Mouse (Mus musculus) spleen, adult 10 weeks (tissue): Measurements from ENCODE around the gene Wdtc1. TPM values are rescaled to one million over a fixed set of nuclear protein-coding genes. Genes with fewer than 3 reads are reported as not detected.

Source experiments
- polyA plus RNA-seq: library from polyadenylated mRNA; stranded (reverse); fragments of 350-450 nt; fragmentation: Illumina TruSeq; extraction: RNeasy Lipid Tissue Mini Kit (QIAGEN cat#74804); gene quantifications from one replicate; pipeline ENCODE4 v1.2.3, GENCODE M21; 2015; ENCODE audit warnings: low replicate concordance; ENCODE audit not compliant: insufficient read depth

Wdtc1 gene
- 8.3 TPM for polyA plus RNA-seq

DNA sequence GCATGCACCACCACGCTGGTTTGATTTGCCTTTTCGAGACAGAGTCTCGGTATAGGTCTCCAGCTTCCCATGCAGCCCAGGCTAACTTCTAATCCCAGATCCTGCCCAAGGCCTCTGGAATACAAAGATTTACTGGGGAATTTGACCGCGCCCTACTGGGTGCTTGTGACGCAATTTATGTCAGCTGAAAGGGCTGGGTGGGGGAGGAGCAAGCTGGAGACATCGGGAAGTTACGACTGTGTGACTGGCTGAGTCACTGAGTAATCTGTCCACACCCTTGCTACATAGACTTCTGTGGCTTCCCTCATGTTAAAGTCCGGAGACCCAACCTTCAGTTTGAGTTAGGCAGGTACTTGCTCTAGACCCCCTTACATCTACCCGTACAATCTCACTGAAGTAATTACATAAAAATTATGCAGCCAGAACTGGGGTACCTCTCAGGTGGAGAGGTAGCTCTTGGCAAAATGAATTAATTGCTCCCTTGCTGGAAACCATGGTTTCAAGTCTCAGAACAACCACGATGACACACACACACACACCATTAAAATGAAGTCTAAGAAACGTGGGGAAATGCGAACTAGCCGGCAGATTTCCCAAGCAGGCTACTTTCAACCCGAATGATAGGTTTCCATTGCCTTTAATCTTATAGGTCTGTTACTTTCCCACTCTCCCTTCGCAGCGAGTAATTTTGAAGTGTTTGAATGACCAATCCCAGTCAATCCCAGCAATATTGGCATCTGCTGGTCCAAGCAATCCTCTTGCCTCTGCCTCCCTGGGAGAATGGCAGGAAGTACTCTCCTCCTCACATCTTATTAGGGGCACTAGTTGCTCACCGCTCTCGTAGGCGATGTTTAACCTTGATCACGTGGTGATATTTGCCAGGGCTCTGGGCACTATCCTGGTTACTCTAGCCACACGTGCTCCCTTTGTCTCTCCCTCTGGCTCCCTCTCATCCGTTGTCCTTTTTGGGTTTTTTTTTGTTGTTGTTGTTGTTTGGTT lies at the start of gene Wdtc1:
Gene Wdtc1 (minus strand): TSS at position 115 of the 999 bp plus-strand sequence.

DNA sequence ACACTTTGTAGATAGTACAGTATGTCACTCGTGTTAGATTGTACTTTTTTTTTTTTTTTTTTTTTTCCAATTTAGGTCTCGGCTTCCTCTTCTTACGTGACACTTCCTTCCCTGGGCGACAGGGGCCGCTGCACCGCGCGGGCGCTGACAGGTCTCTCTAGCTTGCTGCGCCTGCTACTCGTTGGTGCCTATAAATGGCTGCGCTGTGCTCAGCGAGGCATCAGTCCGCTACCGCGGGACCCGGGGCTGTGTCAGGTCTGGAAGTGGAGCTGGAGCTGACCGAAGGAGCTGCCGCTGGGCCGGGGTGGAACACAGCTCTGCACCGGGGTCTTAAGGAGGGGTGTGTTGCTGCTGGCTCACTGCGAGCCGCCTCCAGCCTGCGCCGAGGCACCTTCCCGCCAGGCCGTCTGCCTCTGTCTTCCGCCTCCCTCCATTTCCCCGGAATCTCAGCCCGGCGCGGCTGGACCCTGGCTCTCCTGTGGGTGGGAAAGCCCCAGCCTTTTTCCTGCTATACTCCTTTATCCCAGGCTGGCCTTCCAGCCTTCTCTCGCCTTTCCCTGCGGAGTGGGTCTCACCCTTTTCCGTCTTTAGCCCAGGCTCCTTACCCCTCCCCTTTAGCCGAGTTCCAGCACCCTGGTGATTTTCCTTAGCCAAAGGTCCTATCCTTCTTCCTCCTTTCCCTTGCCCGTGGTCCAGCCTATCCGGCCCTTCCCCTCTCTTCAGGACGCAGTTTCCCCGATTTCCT lies 16.4 kb upstream of the Wdtc1 start, which contains the start of gene Slc9a1:
Gene Slc9a1 (plus strand): TSS at position 154 of the 745 bp plus-strand sequence.

DNA sequence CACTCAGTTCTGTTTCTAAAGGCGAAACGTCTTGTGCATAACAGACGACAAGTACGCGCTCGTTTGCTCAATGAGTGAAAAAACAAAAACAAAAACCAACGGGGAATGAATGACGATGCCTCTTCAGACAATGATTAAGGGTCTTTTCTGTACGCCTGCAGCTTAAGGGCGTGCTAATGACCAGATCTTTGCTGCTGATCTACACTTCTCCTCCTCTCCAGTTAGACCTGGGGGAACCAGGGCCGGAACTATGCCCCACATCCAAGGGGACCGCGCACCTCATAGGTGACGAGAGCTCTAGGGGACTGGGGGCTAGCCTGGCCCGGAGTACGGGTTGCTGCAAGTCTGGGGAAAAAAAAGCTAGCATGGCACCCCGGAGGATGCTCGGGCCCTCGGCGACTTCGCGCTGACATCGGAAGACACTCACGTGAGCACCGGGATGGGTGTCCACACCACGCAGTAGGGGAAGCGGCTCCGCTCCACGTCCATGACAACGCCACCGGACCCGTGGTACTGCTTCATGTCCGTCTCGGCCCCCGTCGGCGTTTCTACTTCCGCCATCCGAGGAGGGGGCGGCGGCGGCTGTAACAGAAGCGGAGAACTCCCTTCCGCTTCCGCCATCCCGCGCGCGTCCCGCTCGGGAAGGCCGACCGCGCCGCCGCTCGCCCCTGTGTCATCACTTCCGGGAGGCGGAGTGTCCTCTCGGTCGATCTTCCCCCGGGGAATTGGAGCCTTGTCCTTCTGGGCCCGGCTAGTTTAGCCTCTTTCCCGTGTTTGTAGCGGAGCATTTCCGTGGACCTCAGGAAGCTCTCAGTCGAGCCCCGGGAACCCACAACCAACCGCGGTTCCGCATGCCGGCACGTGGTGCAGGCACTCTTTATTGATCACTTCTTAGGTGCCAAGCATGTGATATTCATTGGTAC lies 75.9 kb downstream of the Wdtc1 start, which contains the start of gene Tmem222:
Gene Tmem222 (minus strand): TSS at position 689 of the 923 bp plus-strand sequence.

DNA sequence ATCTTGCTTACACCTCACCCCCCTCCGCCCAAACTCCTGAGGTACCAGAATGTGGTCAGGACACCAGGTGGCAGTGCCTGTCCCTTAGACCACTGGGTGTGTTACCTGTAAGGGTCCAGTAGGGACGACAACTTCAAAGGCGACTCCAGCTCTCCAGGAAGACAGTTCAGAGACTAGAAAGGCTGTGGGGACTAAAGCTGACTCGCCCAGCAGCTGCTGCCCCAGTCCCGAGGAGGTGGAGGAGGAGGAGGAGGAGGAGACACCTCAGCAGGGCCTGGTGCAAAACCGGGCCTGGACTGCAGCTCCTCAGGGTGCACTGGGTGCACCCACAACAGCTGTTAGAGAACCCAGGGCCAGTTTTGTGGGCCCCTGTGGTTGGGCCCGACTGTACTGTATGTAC lies 90.4 kb downstream of the Wdtc1 start, which contains the start of gene Sytl1:
Gene Sytl1 (minus strand): TSS at position 232 of the 400 bp plus-strand sequence.

Other genes with a start within 250 kb of the Wdtc1 start
- gene Wasf2, start 223.0 kb downstream of the Wdtc1 start, polyA plus RNA-seq, result 94.9 TPM
- not detected for gene Cd164l2, start 141.3 kb downstream of the Wdtc1 start, polyA plus RNA-seq
- gene Gpr3, start 140.9 kb downstream of the Wdtc1 start, polyA plus RNA-seq, result not detected
- gene Map3k6, start 112.7 kb downstream of the Wdtc1 start, polyA plus RNA-seq, result 2.7 TPM
- 0.62 TPM for gene Sytl1, start 90.4 kb downstream of the Wdtc1 start, polyA plus RNA-seq
- gene Tmem222, start 75.7 kb downstream of the Wdtc1 start, polyA plus RNA-seq, result 26.6 TPM
- 12.0 TPM for gene Slc9a1, start 16.2 kb upstream of the Wdtc1 start, polyA plus RNA-seq
- gene Tent5b, start 126.7 kb upstream of the Wdtc1 start, polyA plus RNA-seq, result 0.12 TPM
- gene Trnp1, start 145.1 kb upstream of the Wdtc1 start, polyA plus RNA-seq, result 1.0 TPM
- gene Kdf1, start 165.5 kb upstream of the Wdtc1 start, polyA plus RNA-seq, result not detected
- 78.9 TPM for gene Nudc, start 192.5 kb upstream of the Wdtc1 start, polyA plus RNA-seq
- not detected for gene Nr0b2, start 199.9 kb upstream of the Wdtc1 start, polyA plus RNA-seq
- 7.4 TPM for gene Gpatch3, start 221.3 kb upstream of the Wdtc1 start, polyA plus RNA-seq
- gene Gpn2, start 230.9 kb upstream of the Wdtc1 start, polyA plus RNA-seq, result 6.8 TPM
- gene Sfn, start 248.7 kb upstream of the Wdtc1 start, polyA plus RNA-seq, result 5.5 TPM